Mouse (Mus musculus): ENCODE measurements around the gene Zfp296. TPM values are rescaled to one million over a fixed set of nuclear protein-coding genes. Genes with fewer than 3 reads are reported as not detected.

The Zfp296 gene
- total RNA-seq, 2 experiments from 2014 or later = 0.36 to 0.45 TPM

- intact Hi-C loops (cut with DNase I) = no loop called here
- no peak for DNase-seq (ENCODE audit: extremely low spot score in 1 of 2, low spot score in 2 of 2)
Measured at GRCm38 (mm10) chr7:19561431-19561764, 15.7 kb upstream of the Zfp296 start.

GRCm38 (mm10) chr7:19561765-19562642 is 15.1 kb upstream of the Zfp296 start:
- intact Hi-C loops (cut with DNase I) = no loop called here
- DNase-seq (ENCODE audit: extremely low spot score in 1 of 2, low spot score in 2 of 2) = peak; percentile 79 to 94

- no peak for DNase-seq (ENCODE audit: extremely low spot score in 1 of 2, low spot score in 2 of 2)
- intact Hi-C loops (cut with DNase I) = no loop called here
Measured at GRCm38 (mm10) chr7:19562643-19563410, 14.3 kb upstream of the Zfp296 start, which contains the start of gene Ppp1r37. TSS of gene Ppp1r37 (minus strand) at chr7:19563076.

GRCm38 (mm10) chr7:19563884-19564283 is 13.2 kb upstream of the Zfp296 start:
- no peak for DNase-seq (ENCODE audit: extremely low spot score in 1 of 2, low spot score in 2 of 2)
- intact Hi-C loops (cut with DNase I) = no loop called here

GRCm38 (mm10) chr7:19564455-19564854 is 12.6 kb upstream of the Zfp296 start:
- DNase-seq (ENCODE audit: extremely low spot score in 1 of 2, low spot score in 2 of 2) = no peak
- intact Hi-C loops (cut with DNase I) = no loop called here

- intact Hi-C loops (cut with DNase I) = no loop called here
- DNase-seq (ENCODE audit: extremely low spot score in 1 of 2, low spot score in 2 of 2) = no peak
Measured at GRCm38 (mm10) chr7:19565803-19566202, 11.3 kb upstream of the Zfp296 start.

- intact Hi-C loops (cut with DNase I) = no loop called here
- DNase-seq (ENCODE audit: extremely low spot score in 1 of 2, low spot score in 2 of 2) = no peak
Measured at GRCm38 (mm10) chr7:19567426-19567825, 9.7 kb upstream of the Zfp296 start.

GRCm38 (mm10) chr7:19569647-19570046 is 7.4 kb upstream of the Zfp296 start:
- no peak for DNase-seq (ENCODE audit: extremely low spot score in 1 of 2, low spot score in 2 of 2)
- intact Hi-C loops (cut with DNase I) = loop anchor here (5.0 kb wide), 1 partner anchor 162 kb away; no protein-coding TSS in a partner anchor

- intact Hi-C loops (cut with DNase I) = loop anchor here (5.0 kb wide), 1 partner anchor 166 kb away; no protein-coding TSS in a partner anchor
- DNase-seq (ENCODE audit: extremely low spot score in 1 of 2, low spot score in 2 of 2) = peak; percentile 56 to 88
Measured at GRCm38 (mm10) chr7:19572926-19573775, 3.9 kb upstream of the Zfp296 start.

GRCm38 (mm10) chr7:19573776-19574140 is 3.3 kb upstream of the Zfp296 start:
- intact Hi-C loops (cut with DNase I) = loop anchor here (5.0 kb wide), 1 partner anchor 166 kb away; no protein-coding TSS in a partner anchor
- no peak for DNase-seq (ENCODE audit: extremely low spot score in 1 of 2, low spot score in 2 of 2)

GRCm38 (mm10) chr7:19575559-19575958 is 1.5 kb upstream of the Zfp296 start:
- intact Hi-C loops (cut with DNase I) = no loop called here

GRCm38 (mm10) chr7:19577877-19578414 is 859 bp downstream of the Zfp296 start:
- no peak for DNase-seq (ENCODE audit: extremely low spot score in 1 of 2, low spot score in 2 of 2)
- intact Hi-C loops (cut with DNase I) = no loop called here

More at GRCm38 (mm10) chr7:19575559-19575958, 1.5 kb upstream of the Zfp296 start:
- no peak for DNase-seq (ENCODE audit: extremely low spot score in 1 of 2, low spot score in 2 of 2)

GRCm38 (mm10) chr7:19578436-19578835 is 1.3 kb downstream of the Zfp296 start:
- intact Hi-C loops (cut with DNase I) = no loop called here
- no peak for DNase-seq (ENCODE audit: extremely low spot score in 1 of 2, low spot score in 2 of 2)

GRCm38 (mm10) chr7:19579751-19580150 is 2.7 kb downstream of the Zfp296 start:
- intact Hi-C loops (cut with DNase I) = no loop called here

GRCm38 (mm10) chr7:19580634-19581033 is 3.5 kb downstream of the Zfp296 start:
- intact Hi-C loops (cut with DNase I) = no loop called here
- no peak for DNase-seq (ENCODE audit: extremely low spot score in 1 of 2, low spot score in 2 of 2)

More at GRCm38 (mm10) chr7:19579751-19580150, 2.7 kb downstream of the Zfp296 start:
- DNase-seq (ENCODE audit: extremely low spot score in 1 of 2, low spot score in 2 of 2) = no peak

- intact Hi-C loops (cut with DNase I) = no loop called here
- no peak for DNase-seq (ENCODE audit: extremely low spot score in 1 of 2, low spot score in 2 of 2)
Measured at GRCm38 (mm10) chr7:19586269-19586668, 9.2 kb downstream of the Zfp296 start.

GRCm38 (mm10) chr7:19589207-19589606 is 12.1 kb downstream of the Zfp296 start:
- intact Hi-C loops (cut with DNase I) = no loop called here
- DNase-seq (ENCODE audit: extremely low spot score in 1 of 2, low spot score in 2 of 2) = peak in 1 of 2 experiments; percentile 68

GRCm38 (mm10) chr7:19589917-19590316 is 12.8 kb downstream of the Zfp296 start:
- DNase-seq (ENCODE audit: extremely low spot score in 1 of 2, low spot score in 2 of 2) = peak; percentile 72 to 82
- intact Hi-C loops (cut with DNase I) = no loop called here

All from left cerebral cortex, postnatal 10 days (tissue).